Mouse (Mus musculus) embryonic facial prominence, embryonic 10.5 days (tissue): ENCODE results near the gene Madcam1. TPM values are rescaled to one million over a fixed set of nuclear protein-coding genes. Genes with fewer than 3 reads are reported as not detected.

ENCODE experiments used
- polyA plus RNA-seq: library from polyadenylated mRNA; unstranded; fragments of >200 nt; fragmentation: Nextera tagmentation; extraction: Ambion mirVana; gene quantifications from 2 replicates; pipeline ENCODE4 v1.2.1, GENCODE M21; 2016

Madcam1 gene
- polyA plus RNA-seq, 1 experiment from 2014 or later, result 3.2 TPM

Other genes starting within 250 kb of the Madcam1 start
- gene Vmn2r83, start 195.8 kb upstream of the Madcam1 start, polyA plus RNA-seq, result not detected in 2 replicates
- gene Plpp2, start 130.8 kb upstream of the Madcam1 start, polyA plus RNA-seq, result 28.4 and 29.2 TPM in 2 replicates
- 76.4 and 77.3 TPM in 2 replicates for gene Mier2, start 109.4 kb upstream of the Madcam1 start, polyA plus RNA-seq
- gene Theg, start 77.2 kb upstream of the Madcam1 start, polyA plus RNA-seq, result not detected in 2 replicates
- 0.03 TPM in 1 of 2 replicates, not detected in the other for gene C2cd4c, start 50.5 kb upstream of the Madcam1 start, polyA plus RNA-seq
- gene Shc2, start 26.6 kb upstream of the Madcam1 start, polyA plus RNA-seq, result 20.0 and 21.5 TPM in 2 replicates
- not detected in 2 replicates for gene Odf3l2, start 18.8 kb upstream of the Madcam1 start, polyA plus RNA-seq
- 62.6 and 63.5 TPM in 2 replicates for gene Tpgs1, start 4.8 kb downstream of the Madcam1 start, polyA plus RNA-seq
- 240 and 250 TPM in 2 replicates for gene Cdc34, start 17.6 kb downstream of the Madcam1 start, polyA plus RNA-seq
- 0.88 and 1.5 TPM in 2 replicates for gene Gzmm, start 24.5 kb downstream of the Madcam1 start, polyA plus RNA-seq
- gene Bsg, start 39.9 kb downstream of the Madcam1 start, polyA plus RNA-seq, result 591 and 608 TPM in 2 replicates
- 0.04 TPM in 1 of 2 replicates, not detected in the other for gene Hcn2, start 52.1 kb downstream of the Madcam1 start, polyA plus RNA-seq
- 52.8 and 54.3 TPM in 2 replicates for gene Polrmt, start 82.0 kb downstream of the Madcam1 start, polyA plus RNA-seq
- gene Fgf22, start 90.5 kb downstream of the Madcam1 start, polyA plus RNA-seq, result 0.46 TPM in 1 of 2 replicates, not detected in the other
- 125 and 126 TPM in 2 replicates for gene Rnf126, start 102.4 kb downstream of the Madcam1 start, polyA plus RNA-seq
- gene Fstl3, start 112.7 kb downstream of the Madcam1 start, polyA plus RNA-seq, result 1.9 and 2.2 TPM in 2 replicates
- gene Prss57, start 126.4 kb downstream of the Madcam1 start, polyA plus RNA-seq, result 0.05 TPM in 1 of 2 replicates, not detected in the other
- 127 and 129 TPM in 2 replicates for gene Palm, start 129.0 kb downstream of the Madcam1 start, polyA plus RNA-seq
- gene Misp, start 156.4 kb downstream of the Madcam1 start, polyA plus RNA-seq, result 1.7 and 2.2 TPM in 2 replicates
- 406 and 416 TPM in 2 replicates for gene Ptbp1, start 189.9 kb downstream of the Madcam1 start, polyA plus RNA-seq
- gene Prtn3, start 209.9 kb downstream of the Madcam1 start, polyA plus RNA-seq, result 9.3 and 12.3 TPM in 2 replicates
- gene Plppr3, start 210.1 kb downstream of the Madcam1 start, polyA plus RNA-seq, result 123 and 139 TPM in 2 replicates
- 0.20 TPM in 1 of 2 replicates, not detected in the other for gene Elane, start 221.7 kb downstream of the Madcam1 start, polyA plus RNA-seq
- gene Cfd, start 226.3 kb downstream of the Madcam1 start, polyA plus RNA-seq, result not detected in 2 replicates
- 63.6 and 68.1 TPM in 2 replicates for gene Med16, start 244.4 kb downstream of the Madcam1 start, polyA plus RNA-seq
- gene Gm26602, start 246.3 kb downstream of the Madcam1 start, polyA plus RNA-seq, result 3.4 TPM in 1 of 2 replicates, not detected in the other